Mouse (Mus musculus) midbrain, embryonic 15.5 days (tissue): Measurements from ENCODE around the gene Uqcrq. TPM values are rescaled to one million over a fixed set of nuclear protein-coding genes. Genes with fewer than 3 reads are reported as not detected.
A peak's percentile ranks its signal among the peaks of the same experiment; 100 is the strongest.

ENCODE experiments used
- ATAC-seq: fragments of 200-750 bp; cut with Nextera tagmentation; replicated peaks from 2 replicates; pipeline ENCODE4 v1.8.0; 2017; ENCODE audit warnings: moderate TSS enrichment
- H3K27ac ChIP-seq: fragments of 300-500 bp; sonication (generic); 2 replicates; pipeline ENCODE4 v1.5.1; 2015; ENCODE audit warnings: mild to moderate bottlenecking, inconsistent platforms
- H3K27me3 ChIP-seq: fragments of 300-500 bp; sonication (generic); replicated peaks from 2 replicates; pipeline ENCODE4 v1.6.1; 2015; ENCODE audit warnings: inconsistent platforms
- H3K36me3 ChIP-seq: fragments of 300-500 bp; sonication (generic); replicated peaks from 2 replicates; pipeline ENCODE4 v1.6.1; 2015; ENCODE audit warnings: inconsistent platforms
- H3K4me1 ChIP-seq: fragments of 300-500 bp; sonication (generic); 2 replicates; pipeline ENCODE4 v1.6.1; 2015; ENCODE audit warnings: inconsistent platforms
- H3K4me2 ChIP-seq: fragments of 300-500 bp; sonication (generic); 2 replicates; pipeline ENCODE4 v1.6.1; 2015; ENCODE audit warnings: inconsistent platforms, mild to moderate bottlenecking, moderate library complexity
- H3K4me3 ChIP-seq: fragments of 300-500 bp; sonication (generic); 2 replicates; pipeline ENCODE4 v1.5.1; 2015; ENCODE audit warnings: mild to moderate bottlenecking, inconsistent platforms
- H3K9ac ChIP-seq: fragments of 300-500 bp; sonication (generic); 2 replicates; pipeline ENCODE4 v1.6.1; 2015; ENCODE audit warnings: mild to moderate bottlenecking, inconsistent platforms
- H3K9me3 ChIP-seq: fragments of 300-500 bp; sonication (generic); 2 replicates; pipeline ENCODE4 v1.6.1; 2016; ENCODE audit warnings: inconsistent platforms
- WGBS: fragments of 180-500 bp; shearing (Covaris S2); methylation state at CpG from one replicate; pipeline ENCODE4 v1.1.7; 2015; ENCODE audit warnings: mixed read lengths; 5-methylcytosine and 5-hydroxymethylcytosine counted together
- polyA plus RNA-seq: library from polyadenylated mRNA; unstranded; fragments of >200 nt; fragmentation: Nextera tagmentation; extraction: Ambion mirVana; gene quantifications from 2 replicates; pipeline ENCODE4 v1.2.1, GENCODE M21; 2015

The Uqcrq gene
- polyA plus RNA-seq, 1 experiment from 2014 or later = 649 TPM

DNA sequence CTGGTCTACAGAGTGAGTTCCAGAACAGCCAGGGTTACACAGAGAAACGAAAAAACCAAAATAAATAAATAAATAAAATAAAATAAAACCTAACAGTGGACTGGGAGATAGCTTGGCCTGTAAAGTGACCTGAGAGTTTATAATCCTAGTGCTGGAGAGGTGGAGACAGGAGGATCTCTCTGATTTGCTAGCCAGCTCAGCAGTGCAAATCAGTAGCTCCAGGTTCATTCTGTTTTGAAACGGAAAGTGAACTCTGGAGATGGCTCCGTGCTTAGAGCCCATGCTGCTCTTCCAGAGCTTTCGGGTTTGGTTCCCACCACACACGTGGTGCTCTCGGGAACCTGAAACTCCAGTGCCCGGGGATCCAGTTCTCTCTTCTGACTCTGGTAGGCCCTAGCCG lies 17.4 kb upstream of the Uqcrq start:
- Histone ChIP-seq H3K4me1 (no peaks in the 10 kb centered on the region), H3K4me3 (no peak overlapping the region), H3K9me3 (no peaks in the 10 kb centered on the region), H3K9ac (no peak overlapping the region), H3K4me2 (no peak overlapping the region), H3K36me3 (no peaks in the 10 kb centered on the region), H3K27ac (no peak overlapping the region), H3K27me3 (no peaks in the 10 kb centered on the region)
- no peak for ATAC-seq
- WGBS = 85% methylated on average over 8 of the region's 8 CpGs

DNA sequence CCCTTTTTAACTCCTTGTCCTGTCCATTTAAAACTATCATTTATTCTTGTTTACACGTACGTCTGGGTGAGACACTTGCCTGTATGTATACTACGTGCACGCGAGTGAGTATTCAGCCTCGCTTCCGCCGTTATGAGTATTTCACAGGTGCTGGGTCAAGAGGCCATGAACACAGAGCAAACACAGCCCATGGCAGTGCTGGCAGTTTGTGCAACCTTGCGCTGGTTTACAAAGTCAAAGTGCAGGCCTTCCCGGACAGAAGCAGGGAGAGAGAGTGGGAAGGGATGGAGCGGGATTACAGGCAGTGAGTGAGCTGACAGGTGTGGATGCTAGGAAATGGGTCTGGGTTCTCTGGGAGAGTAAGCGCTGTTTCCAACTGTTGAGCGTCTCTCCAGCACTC lies 15.6 kb upstream of the Uqcrq start:
- H3K27me3 ChIP-seq = no peaks in the 10 kb centered on the region
- H3K27ac ChIP-seq = no peak overlapping the region
- no peaks in the 10 kb centered on the region for H3K4me1 ChIP-seq
- no peak for ATAC-seq
- WGBS = 89% methylated on average over 13 of the region's 13 CpGs
- H3K4me2 ChIP-seq = no peak overlapping the region
- H3K36me3 ChIP-seq = no peaks in the 10 kb centered on the region
- no peaks in the 10 kb centered on the region for H3K9me3 ChIP-seq
- no peak overlapping the region for H3K4me3 ChIP-seq
- no peak overlapping the region for H3K9ac ChIP-seq

DNA sequence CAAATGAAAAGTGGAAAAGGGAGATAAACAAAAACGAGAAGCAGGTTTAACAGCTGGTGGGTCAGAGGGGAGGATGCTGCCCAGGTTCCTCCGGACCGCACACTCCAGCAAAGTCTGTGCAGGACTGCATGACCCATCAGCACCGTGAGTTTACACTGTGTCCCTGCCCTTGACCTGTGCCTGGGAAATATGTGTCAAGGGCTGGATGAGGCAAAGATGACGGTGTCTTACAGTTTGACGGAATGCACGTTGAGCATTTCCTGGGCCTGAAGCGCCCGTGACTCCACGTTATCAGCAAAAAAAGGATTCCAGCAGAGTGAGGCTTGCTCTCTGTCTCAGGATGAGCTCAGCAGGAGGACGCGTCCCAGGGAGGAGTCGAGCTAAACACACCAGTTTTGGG lies 14.9 kb upstream of the Uqcrq start:
- no peaks in the 10 kb centered on the region for H3K4me1 ChIP-seq
- H3K9me3 ChIP-seq = no peaks in the 10 kb centered on the region
- no peak overlapping the region for H3K4me3 ChIP-seq
- H3K9ac ChIP-seq = no peak overlapping the region
- 56% methylated on average over 13 of the region's 13 CpGs for WGBS
- no peak overlapping the region for H3K27ac ChIP-seq
- no peaks in the 10 kb centered on the region for H3K36me3 ChIP-seq
- H3K4me2 ChIP-seq = no peak overlapping the region
- H3K27me3 ChIP-seq = no peaks in the 10 kb centered on the region
- ATAC-seq = no peak

GRCm38 (mm10) chr11:53443861-53444260 lies 13.2 kb upstream of the Uqcrq start:
- Histone ChIP-seq H3K36me3 (no peaks in the 10 kb centered on the region), H3K4me2 (no peak overlapping the region), H3K9me3 (no peaks in the 10 kb centered on the region), H3K27me3 (no peaks in the 10 kb centered on the region), H3K27ac (no peak overlapping the region), H3K9ac (no peak overlapping the region), H3K4me3 (no peak overlapping the region), H3K4me1 (no peaks in the 10 kb centered on the region)
- no peak for ATAC-seq
- WGBS = 34% methylated on average over 6 of the region's 6 CpGs

DNA sequence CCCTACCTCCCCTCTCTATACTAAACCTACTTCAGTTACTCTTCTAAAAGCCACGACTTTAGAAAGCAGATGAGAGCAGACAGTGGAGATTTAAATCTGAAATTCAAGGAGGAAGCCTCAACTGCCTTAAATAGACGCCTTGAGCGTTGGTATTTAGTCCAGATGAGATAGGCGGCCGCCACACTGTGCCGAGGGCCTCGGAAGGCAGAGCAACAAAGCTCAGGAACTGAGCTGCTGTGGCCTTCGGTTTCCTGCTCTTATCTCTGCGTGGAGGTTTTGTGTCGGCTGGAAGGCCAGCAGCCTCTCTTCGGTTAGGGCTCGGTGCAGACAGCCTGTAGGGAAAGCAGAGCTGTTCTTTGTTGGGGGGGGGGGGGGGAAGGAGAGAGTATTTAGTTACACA lies 11.3 kb upstream of the Uqcrq start:
- Histone ChIP-seq H3K27ac (no peak overlapping the region), H3K9ac (no peak overlapping the region), H3K4me3 (no peak overlapping the region), H3K4me2 (no peak overlapping the region), H3K4me1 (no peaks in the 10 kb centered on the region), H3K9me3 (no peaks in the 10 kb centered on the region), H3K36me3 (no peaks in the 10 kb centered on the region), H3K27me3 (no peaks in the 10 kb centered on the region)
- no peak for ATAC-seq
- 48% methylated on average over 12 of the region's 12 CpGs for WGBS

DNA sequence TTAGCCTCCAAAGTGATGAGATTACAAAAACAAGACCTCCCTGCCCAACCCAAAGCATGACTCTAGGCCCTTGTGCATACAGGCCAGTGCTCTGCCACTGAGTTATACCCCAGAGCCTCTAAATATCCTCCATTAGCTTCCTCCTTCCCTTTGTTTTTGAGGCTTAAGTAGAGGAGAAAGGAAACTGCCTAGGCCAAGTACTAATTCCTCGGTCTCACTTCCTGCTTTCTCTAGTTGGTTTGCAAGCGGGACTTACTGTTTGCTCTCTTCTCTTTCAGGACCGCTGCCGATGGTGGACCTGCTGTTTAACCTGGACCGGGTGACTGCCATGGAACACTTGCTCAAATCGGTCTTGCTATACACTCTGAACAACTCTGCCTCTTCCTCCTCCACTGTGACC lies 5.7 kb upstream of the Uqcrq start:
- H3K27me3 ChIP-seq = no peaks in the 10 kb centered on the region
- 92% methylated on average over 6 of the region's 6 CpGs for WGBS
- no peak overlapping the region for H3K4me3 ChIP-seq
- no peak for ATAC-seq
- peaks cover 5% of the 10 kb centered on the region for H3K4me1 ChIP-seq
- no peak overlapping the region for H3K9ac ChIP-seq
- no peaks in the 10 kb centered on the region for H3K36me3 ChIP-seq
- no peak overlapping the region for H3K27ac ChIP-seq
- H3K9me3 ChIP-seq = no peaks in the 10 kb centered on the region
- no peak overlapping the region for H3K4me2 ChIP-seq

- ATAC-seq = no peak
- WGBS = 79% methylated on average over 8 of the region's 8 CpGs
- Histone ChIP-seq H3K27me3 (no peaks in the 10 kb centered on the region), H3K36me3 (no peaks in the 10 kb centered on the region), H3K4me1 (peaks cover 5% of the 10 kb centered on the region), H3K27ac (no peak overlapping the region), H3K9me3 (no peaks in the 10 kb centered on the region), H3K4me3 (no peak overlapping the region), H3K9ac (no peak overlapping the region), H3K4me2 (no peak overlapping the region)
Measured at GRCm38 (mm10) chr11:53435504-53435903, 4.9 kb upstream of the Uqcrq start.

- peaks cover 15% of the 10 kb centered on the region for H3K4me1 ChIP-seq
- no peak for ATAC-seq
- no peak overlapping the region for H3K9ac ChIP-seq
- H3K4me3 ChIP-seq = no peak overlapping the region
- WGBS = 67% methylated on average over 6 of the region's 6 CpGs
- H3K36me3 ChIP-seq = peaks cover 8% of the 10 kb centered on the region; the same call in 1 of the 2 replicates
- H3K27ac ChIP-seq = no peak overlapping the region
- H3K9me3 ChIP-seq = no peaks in the 10 kb centered on the region
- no peak overlapping the region for H3K4me2 ChIP-seq
- no peaks in the 10 kb centered on the region for H3K27me3 ChIP-seq
Measured at GRCm38 (mm10) chr11:53433057-53433456, 2.4 kb upstream of the Uqcrq start.

DNA sequence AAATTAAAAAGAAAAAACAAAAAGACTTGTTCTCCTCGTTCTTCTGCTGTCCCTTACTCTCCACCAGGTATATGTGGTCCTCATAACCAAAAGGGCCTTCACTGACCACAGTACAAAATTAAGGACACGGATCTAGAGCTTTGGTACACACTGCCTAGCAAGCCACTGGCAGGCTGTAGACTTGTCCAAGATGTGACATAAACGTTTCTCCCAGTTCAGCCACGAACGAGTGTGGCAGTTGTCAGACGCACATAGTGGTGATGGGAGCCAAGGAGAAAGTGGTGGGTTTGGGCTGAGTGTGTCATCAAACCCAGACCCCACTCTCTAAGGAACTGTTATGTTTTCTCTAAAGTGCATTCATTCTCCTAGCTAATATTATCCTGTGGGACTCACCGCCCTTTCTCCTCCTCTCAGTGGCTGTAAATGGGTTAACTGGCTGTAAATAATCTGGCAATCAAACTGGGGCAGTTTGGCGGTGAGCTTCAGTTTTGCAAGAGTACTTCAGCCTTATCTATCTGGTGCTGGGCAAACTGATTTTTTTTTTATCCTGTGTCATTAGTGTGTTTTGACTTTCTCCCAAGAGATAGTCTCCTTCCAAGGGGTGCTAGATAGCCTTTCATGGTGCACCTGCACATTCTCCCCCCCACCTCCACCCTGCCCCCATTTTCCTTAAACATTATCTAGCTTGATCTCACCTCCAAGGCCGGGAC lies 871 bp upstream of the Uqcrq start:
- H3K9ac ChIP-seq = peak overlapping the region; percentile 21; the same call in 1 of the 2 replicates
- peaks cover 15% of the 10 kb centered on the region for H3K4me1 ChIP-seq
- peaks cover 9% of the 10 kb centered on the region; the same call in 1 of the 2 replicates for H3K36me3 ChIP-seq
- H3K27me3 ChIP-seq = no peaks in the 10 kb centered on the region
- no peak; the same call in 1 of the 2 replicates for ATAC-seq
- peak overlapping the region; percentile 77 for H3K4me2 ChIP-seq
- H3K9me3 ChIP-seq = no peaks in the 10 kb centered on the region
- peak overlapping the region; percentile 82 for H3K27ac ChIP-seq
- H3K4me3 ChIP-seq = peak overlapping the region; percentile 65
- WGBS = 19% methylated on average over 9 of the region's 9 CpGs

GRCm38 (mm10) chr11:53430300-53430669 lies 346 bp downstream of the Uqcrq start:
- ATAC-seq = peak; percentile 63
- Histone ChIP-seq H3K4me2 (peak overlapping the region; percentile 77), H3K9me3 (no peaks in the 10 kb centered on the region), H3K4me1 (peaks cover 15% of the 10 kb centered on the region), H3K9ac (peak overlapping the region; percentile 74), H3K27me3 (no peaks in the 10 kb centered on the region), H3K36me3 (peaks cover 9% of the 10 kb centered on the region; the same call in 1 of the 2 replicates), H3K27ac (peak overlapping the region; percentile 82), H3K4me3 (peak overlapping the region; percentile 65)
- under 1% methylated on average over 34 of the region's 34 CpGs for WGBS

GRCm38 (mm10) chr11:53429182-53429581 lies 1.4 kb downstream of the Uqcrq start:
- no peak overlapping the region for H3K27ac ChIP-seq
- ATAC-seq = no peak
- H3K4me3 ChIP-seq = 0 out of 2 replicates have a peak overlapping the region, but pooled peaks have one; percentile 65
- no peak overlapping the region for H3K9ac ChIP-seq
- peak overlapping the region; percentile 77 for H3K4me2 ChIP-seq
- no peaks in the 10 kb centered on the region for H3K9me3 ChIP-seq
- no peaks in the 10 kb centered on the region for H3K27me3 ChIP-seq
- peaks cover 15% of the 10 kb centered on the region for H3K4me1 ChIP-seq
- peaks cover 9% of the 10 kb centered on the region; the same call in 1 of the 2 replicates for H3K36me3 ChIP-seq

DNA sequence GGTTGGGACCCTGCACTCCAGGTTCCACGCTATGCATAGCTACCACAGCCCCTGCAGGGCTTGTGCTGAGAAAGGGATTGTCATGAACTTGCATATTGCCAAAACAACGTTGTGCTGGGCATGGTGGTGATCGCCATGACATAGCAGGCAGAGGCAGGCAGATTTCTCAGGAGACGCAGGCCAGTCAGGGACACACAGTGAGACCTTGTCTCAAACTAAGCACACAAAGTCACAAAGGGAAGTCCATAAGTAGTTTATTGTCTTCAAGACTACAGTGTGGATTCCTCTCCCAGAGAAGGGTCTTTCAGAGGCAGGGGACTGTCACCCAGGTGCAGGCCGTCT lies 1.9 kb downstream of the Uqcrq start:
- WGBS = 95% methylated on average over 5 of the region's 5 CpGs
- Histone ChIP-seq H3K4me3 (no peak overlapping the region), H3K4me2 (no peak overlapping the region), H3K9me3 (no peaks in the 10 kb centered on the region), H3K9ac (no peak overlapping the region), H3K27me3 (no peaks in the 10 kb centered on the region), H3K4me1 (peaks cover 15% of the 10 kb centered on the region), H3K36me3 (peaks cover 9% of the 10 kb centered on the region; the same call in 1 of the 2 replicates), H3K27ac (no peak overlapping the region)
- ATAC-seq = no peak

DNA sequence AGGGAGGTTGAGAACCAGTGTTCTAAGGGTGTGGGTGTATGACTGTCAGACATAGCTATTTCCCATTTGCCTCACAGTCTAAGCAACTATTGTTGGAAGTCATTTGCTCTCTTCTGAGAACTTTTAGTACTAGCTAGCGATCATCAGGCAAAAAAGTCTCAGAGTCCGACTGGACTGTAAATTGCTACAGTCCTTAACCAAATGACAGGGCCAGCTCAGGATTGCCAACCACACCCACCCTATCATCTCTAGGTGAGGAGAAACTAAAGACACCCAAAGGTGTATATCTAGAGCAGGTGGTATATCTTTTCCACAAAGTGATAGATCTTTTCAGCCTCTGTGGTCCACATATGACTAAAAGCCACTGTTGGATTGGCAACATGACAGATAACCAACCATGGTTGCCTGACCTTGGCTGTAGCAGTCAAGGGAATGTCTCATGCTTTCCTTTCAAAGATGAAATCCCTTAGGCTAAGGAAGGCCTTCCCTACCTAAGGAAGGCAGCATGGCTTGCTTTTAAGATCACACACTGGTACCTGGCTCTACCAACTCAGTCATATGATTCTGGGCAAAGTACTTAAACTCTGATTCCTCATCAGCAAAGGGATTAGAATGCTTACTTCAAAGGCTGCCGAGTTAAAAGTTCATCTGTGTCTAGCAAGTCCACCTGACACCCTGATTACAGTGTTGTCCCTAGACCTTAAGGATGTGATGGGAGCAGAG lies 2.5 kb downstream of the Uqcrq start:
- no peak overlapping the region for H3K9ac ChIP-seq
- H3K9me3 ChIP-seq = no peaks in the 10 kb centered on the region
- peaks cover 9% of the 10 kb centered on the region; the same call in 1 of the 2 replicates for H3K36me3 ChIP-seq
- no peak for ATAC-seq
- H3K27ac ChIP-seq = no peak overlapping the region
- WGBS = 95% methylated on average over 3 of the region's 3 CpGs
- no peak overlapping the region for H3K4me2 ChIP-seq
- H3K4me3 ChIP-seq = no peak overlapping the region
- no peaks in the 10 kb centered on the region for H3K27me3 ChIP-seq
- peaks cover 15% of the 10 kb centered on the region for H3K4me1 ChIP-seq
